Mouse (Mus musculus): ENCODE measurements around the gene Rab25.

Gene Rab25

GRCm38 (mm10) chr3:88502641-88503504 is 45.2 kb downstream of the Rab25 start:
- DNase-seq (ENCODE audit: low spot score) = peak; percentile 69

- no peak for DNase-seq (ENCODE audit: low spot score)
These were observed 46.0 kb downstream of the Rab25 start for GRCm38 (mm10) chr3:88502031-88502571.

- DNase-seq (ENCODE audit: low spot score) = no peak
These were observed 46.6 kb downstream of the Rab25 start for GRCm38 (mm10) chr3:88501366-88502030.

- DNase-seq (ENCODE audit: low spot score) = no peak
These were observed 47.3 kb downstream of the Rab25 start for GRCm38 (mm10) chr3:88500655-88501365.

GRCm38 (mm10) chr3:88500087-88500486 is 48.0 kb downstream of the Rab25 start:
- DNase-seq (ENCODE audit: low spot score) = no peak

- DNase-seq (ENCODE audit: low spot score) = no peak
These were observed 48.5 kb downstream of the Rab25 start for GRCm38 (mm10) chr3:88499580-88499979.

- DNase-seq (ENCODE audit: low spot score) = no peak
These were observed 52.2 kb downstream of the Rab25 start for GRCm38 (mm10) chr3:88495741-88496415.

GRCm38 (mm10) chr3:88494836-88495628 is 53.1 kb downstream of the Rab25 start:
- no peak for DNase-seq (ENCODE audit: low spot score)

GRCm38 (mm10) chr3:88493706-88494582 is 54.2 kb downstream of the Rab25 start:
- no peak for DNase-seq (ENCODE audit: low spot score)

Data from urinary bladder, postnatal 10 days (tissue).